Mouse (Mus musculus): ENCODE results near the gene Rgn. TPM values are rescaled to one million over a fixed set of nuclear protein-coding genes. Genes with fewer than 3 reads are reported as not detected.

The Rgn gene
- total and polyA plus RNA-seq, 2 experiments from 2014 or later = 0.11 to 0.83 TPM

GRCm38 (mm10) chrX:20572683-20573082, 23.1 kb downstream of the Rgn start:
- H3K4me1 ChIP-seq (ENCODE audit: insufficient read depth, low read length) = no peaks in the 10 kb centered on the region
- no peaks in the 10 kb centered on the region for H3K36me3 ChIP-seq (ENCODE audit: insufficient read depth, low read length)
- 83% methylated on average over 9 of the region's 9 CpGs for WGBS

GRCm38 (mm10) chrX:20573927-20574326, 24.3 kb downstream of the Rgn start:
- Histone ChIP-seq H3K27me3 (ENCODE audit: insufficient read depth, low read length) (no peaks in the 10 kb centered on the region), H3K27ac (ENCODE audit: low read depth, low read length) (no peak overlapping the region), H3K9ac (replicated peaks; ENCODE audit: low read length, poor library complexity, severe bottlenecking) (no peak overlapping the region), H3K4me1 (ENCODE audit: insufficient read depth, low read length) (no peaks in the 10 kb centered on the region), H3K4me2 (ENCODE audit: low read depth, low read length, poor library complexity, severe bottlenecking) (no peak overlapping the region), H3K4me3 (ENCODE audit: low read depth, low read length) (no peak overlapping the region), H3K36me3 (ENCODE audit: insufficient read depth, low read length) (no peaks in the 10 kb centered on the region), H3K9me3 (ENCODE audit: low read length) (no peaks in the 10 kb centered on the region)
- ATAC-seq (ENCODE audit: low FRiP score) (no peak), DNase-seq (ENCODE audit: low spot score) (no peak)
- WGBS = 81% methylated on average over 4 of the region's 4 CpGs
- no peak for TF ChIP-seq CTCF (IDR thresholded peaks at IDR 0.05)

More at GRCm38 (mm10) chrX:20572683-20573082, 23.1 kb downstream of the Rgn start:
- no peak for ATAC-seq (ENCODE audit: low FRiP score)
- no peak overlapping the region for H3K4me3 ChIP-seq (ENCODE audit: low read depth, low read length)
- DNase-seq (ENCODE audit: low spot score) = peak; percentile 16
- H3K9me3 ChIP-seq (ENCODE audit: low read length) = peaks cover 3% of the 10 kb centered on the region; the same call in 1 of the 2 replicates
- no peak overlapping the region for H3K27ac ChIP-seq (ENCODE audit: low read depth, low read length)
- H3K9ac ChIP-seq (replicated peaks; ENCODE audit: low read length, poor library complexity, severe bottlenecking) = no peak overlapping the region
- TF ChIP-seq CTCF (IDR thresholded peaks at IDR 0.05) = no peak
- no peak overlapping the region for H3K4me2 ChIP-seq (ENCODE audit: low read depth, low read length, poor library complexity, severe bottlenecking)
- no peaks in the 10 kb centered on the region for H3K27me3 ChIP-seq (ENCODE audit: insufficient read depth, low read length)

GRCm38 (mm10) chrX:20587968-20588367, 38.4 kb downstream of the Rgn start:
- DNase-seq (ENCODE audit: low spot score) = peak; percentile 2
- 22% methylated on average over 4 of the region's 4 CpGs for WGBS

DNA sequence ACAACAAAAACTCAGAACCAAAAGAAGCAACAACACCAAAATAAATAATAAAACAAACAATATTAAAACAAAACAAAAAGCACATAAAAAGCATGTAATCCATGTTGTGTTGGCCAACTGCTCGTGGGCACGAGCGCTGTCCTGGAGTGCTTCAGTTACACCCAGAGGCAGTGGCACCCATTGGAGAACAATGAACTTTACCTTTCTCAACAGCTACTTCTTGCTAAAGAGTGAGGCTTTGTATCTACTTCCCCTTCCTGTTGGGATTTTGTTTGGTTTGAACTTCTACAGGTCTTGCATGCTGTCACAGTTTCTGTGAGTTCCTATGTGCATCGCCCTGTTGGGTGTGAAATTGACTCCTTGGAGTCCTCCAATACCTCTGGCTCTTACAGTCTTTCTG, 58.9 kb downstream of the Rgn start:
- Histone ChIP-seq H3K4me3 (ENCODE audit: low read depth, low read length) (no peak overlapping the region), H3K4me1 (ENCODE audit: insufficient read depth, low read length) (no peaks in the 10 kb centered on the region), H3K36me3 (ENCODE audit: insufficient read depth, low read length) (no peaks in the 10 kb centered on the region), H3K27me3 (ENCODE audit: insufficient read depth, low read length) (no peaks in the 10 kb centered on the region), H3K27ac (ENCODE audit: low read depth, low read length) (no peak overlapping the region), H3K9ac (replicated peaks; ENCODE audit: low read length, poor library complexity, severe bottlenecking) (no peak overlapping the region), H3K4me2 (ENCODE audit: low read depth, low read length, poor library complexity, severe bottlenecking) (no peak overlapping the region), H3K9me3 (ENCODE audit: low read length) (no peaks in the 10 kb centered on the region)
- WGBS = 87% methylated on average over 4 of the region's 4 CpGs
- ATAC-seq (ENCODE audit: low FRiP score) (no peak), DNase-seq (ENCODE audit: low spot score) (no peak)
- TF ChIP-seq CTCF (IDR thresholded peaks at IDR 0.05) = no peak

More at GRCm38 (mm10) chrX:20587968-20588367, 38.4 kb downstream of the Rgn start:
- Histone ChIP-seq H3K4me2 (ENCODE audit: low read depth, low read length, poor library complexity, severe bottlenecking) (no peak overlapping the region), H3K9ac (replicated peaks; ENCODE audit: low read length, poor library complexity, severe bottlenecking) (no peak overlapping the region), H3K27me3 (ENCODE audit: insufficient read depth, low read length) (no peaks in the 10 kb centered on the region), H3K4me3 (ENCODE audit: low read depth, low read length) (no peak overlapping the region), H3K27ac (ENCODE audit: low read depth, low read length) (no peak overlapping the region), H3K9me3 (ENCODE audit: low read length) (no peaks in the 10 kb centered on the region), H3K36me3 (ENCODE audit: insufficient read depth, low read length) (no peaks in the 10 kb centered on the region), H3K4me1 (ENCODE audit: insufficient read depth, low read length) (no peaks in the 10 kb centered on the region)
- peak; percentile 50 for TF ChIP-seq CTCF (IDR thresholded peaks at IDR 0.05)
- no peak for ATAC-seq (ENCODE audit: low FRiP score)

Other genes starting within 250 kb of the Rgn start
- gene Rp2, start 185.3 kb upstream of the Rgn start, total RNA-seq (2014; rRNA removed) = 14.5 and 16.3 TPM in 2 replicates
- 8.4 and 8.6 TPM in 2 replicates for gene Rp2, start 185.3 kb upstream of the Rgn start, polyA plus RNA-seq (2015; fragmentation: Nextera tagmentation; extraction: Ambion mirVana)
- gene Jade3, start 124.1 kb upstream of the Rgn start, total RNA-seq (2014; rRNA removed) = 8.1 and 11.2 TPM in 2 replicates
- 2.3 and 2.6 TPM in 2 replicates for gene Jade3, start 124.1 kb upstream of the Rgn start, polyA plus RNA-seq (2015; fragmentation: Nextera tagmentation; extraction: Ambion mirVana)
- 55.2 and 60.4 TPM in 2 replicates for gene Rbm10, start 67.7 kb downstream of the Rgn start, total RNA-seq (2014; rRNA removed)
- gene Rbm10, start 67.7 kb downstream of the Rgn start, polyA plus RNA-seq (2015; fragmentation: Nextera tagmentation; extraction: Ambion mirVana) = 27.5 and 28.7 TPM in 2 replicates
- gene Ndufb11, start 67.8 kb downstream of the Rgn start, total RNA-seq (2014; rRNA removed) = 96.6 and 109 TPM in 2 replicates
- 277 and 295 TPM in 2 replicates for gene Ndufb11, start 67.8 kb downstream of the Rgn start, polyA plus RNA-seq (2015; fragmentation: Nextera tagmentation; extraction: Ambion mirVana)
- 594 and 646 TPM in 2 replicates for gene Uba1, start 108.5 kb downstream of the Rgn start, total RNA-seq (2014; rRNA removed)
- gene Uba1, start 108.5 kb downstream of the Rgn start, polyA plus RNA-seq (2015; fragmentation: Nextera tagmentation; extraction: Ambion mirVana) = 263 and 265 TPM in 2 replicates
- 217 and 218 TPM in 2 replicates for gene Cdk16, start 138.2 kb downstream of the Rgn start, total RNA-seq (2014; rRNA removed)
- 171 and 173 TPM in 2 replicates for gene Cdk16, start 138.2 kb downstream of the Rgn start, polyA plus RNA-seq (2015; fragmentation: Nextera tagmentation; extraction: Ambion mirVana)
- gene Usp11, start 154.1 kb downstream of the Rgn start, total RNA-seq (2014; rRNA removed) = 95.1 and 95.4 TPM in 2 replicates
- gene Usp11, start 154.1 kb downstream of the Rgn start, polyA plus RNA-seq (2015; fragmentation: Nextera tagmentation; extraction: Ambion mirVana) = 76.2 and 77.0 TPM in 2 replicates
- 262 and 315 TPM in 2 replicates for gene Araf, start 248.0 kb downstream of the Rgn start, total RNA-seq (2014; rRNA removed)
- gene Araf, start 248.0 kb downstream of the Rgn start, polyA plus RNA-seq (2015; fragmentation: Nextera tagmentation; extraction: Ambion mirVana) = 424 and 456 TPM in 2 replicates

Data from midbrain, postnatal 0 days (tissue).